Mouse (Mus musculus) heart, adult 2 months (tissue): Measurements from ENCODE around the gene Tmem33. TPM values are rescaled to one million over a fixed set of nuclear protein-coding genes. Genes with fewer than 3 reads are reported as not detected.

Source experiments
- DNase-seq, 2 experiments: peaks; one replicate each; pipeline ENCODE4 v3.0.0; 2021
- H3K27ac ChIP-seq: fragments of 200-600 bp; 2 replicates; pipeline ENCODE4 v1.8.1; 2022
- H3K27me3 ChIP-seq: fragments of 200-500 bp; 2 replicates; pipeline ENCODE4 v1.6.1; 2012; ENCODE audit warnings: mild to moderate bottlenecking, low read length, inconsistent platforms, mixed read lengths; ENCODE audit not compliant: control insufficient read depth, insufficient read depth
- H3K36me3 ChIP-seq: fragments of 200-500 bp; 2 replicates; pipeline ENCODE4 v1.6.1; 2012; ENCODE audit warnings: low read length, inconsistent platforms; ENCODE audit not compliant: control insufficient read depth, insufficient read depth
- H3K4me1 ChIP-seq: fragments of 200-500 bp; 2 replicates; pipeline ENCODE4 v1.6.1; 2011; ENCODE audit warnings: low read length; ENCODE audit not compliant: control insufficient read depth, insufficient read depth
- H3K4me3 ChIP-seq: fragments of 200-600 bp; 2 replicates; pipeline ENCODE4 v1.8.1; 2022
- H3K79me2 ChIP-seq: fragments of 200-500 bp; replicated peaks from 2 replicates; pipeline ENCODE4 v1.6.1; 2012; ENCODE audit warnings: mild to moderate bottlenecking, inconsistent platforms, low read length, moderate library complexity, mixed read lengths; ENCODE audit not compliant: control insufficient read depth, insufficient read depth
- H3K9ac ChIP-seq: fragments of 200-500 bp; 2 replicates; pipeline ENCODE4 v1.6.1; 2012; ENCODE audit warnings: low read depth, mild to moderate bottlenecking, control low read depth, inconsistent platforms, low read length, mixed read lengths
- CTCF ChIP-seq: fragments of 200-600 bp; IDR thresholded peaks from 2 replicates; pipeline ENCODE4 v1.8.1; 2022; ENCODE audit warnings: antibody characterized with exemption, mild to moderate bottlenecking, moderate library complexity
- EP300 ChIP-seq: fragments of 200-500 bp; IDR thresholded peaks from 2 replicates; pipeline ENCODE4 v1.6.1; 2011; ENCODE audit warnings: low read depth, low read length, control low read depth; ENCODE audit not compliant: insufficient read depth
- POLR2A ChIP-seq: fragments of 200-500 bp; IDR thresholded peaks from 2 replicates; pipeline ENCODE4 v1.6.1; 2011; ENCODE audit warnings: mild to moderate bottlenecking, low read depth, low read length, control low read depth; ENCODE audit not compliant: insufficient read depth
- WGBS: fragments of 180-500 bp; shearing (Covaris S2); methylation state at CpG from one replicate; pipeline ENCODE4 v1.1.7; 2018; 5-methylcytosine and 5-hydroxymethylcytosine counted together
- intact Hi-C: fragments of 180-260 bp; cut with DNase I; formaldehyde crosslinking; loops from one replicate; pipeline ENCODE4 v1.15.1; 2025
- polyA plus RNA-seq: library from polyadenylated mRNA; depleted of rRNA; stranded (reverse); fragments of >200 nt; gene quantifications from 2 replicates; pipeline ENCODE4 v1.2.3, GENCODE M21; 2012
- total RNA-seq, 2 experiments: library from RNA; stranded (reverse); gene quantifications; 2 replicates each; pipeline ENCODE4 v1.2.3; 2021

Tmem33 gene
- total and polyA plus RNA-seq, 3 experiments = 54.9 to 59.3 (median 55.9) TPM

- intact Hi-C loops = loop anchor here (5.0 kb wide), 1 partner anchor 164 kb away; the partner anchor contains the start of gene Bend4
- H3K36me3 ChIP-seq = peaks cover 10% of the 10 kb centered on the region
- WGBS = 90% methylated on average over 7 of the region's 7 CpGs
Observed at GRCm38 (mm10) chr5:67262964-67263363, 2.6 kb downstream of the Tmem33 start.

DNA sequence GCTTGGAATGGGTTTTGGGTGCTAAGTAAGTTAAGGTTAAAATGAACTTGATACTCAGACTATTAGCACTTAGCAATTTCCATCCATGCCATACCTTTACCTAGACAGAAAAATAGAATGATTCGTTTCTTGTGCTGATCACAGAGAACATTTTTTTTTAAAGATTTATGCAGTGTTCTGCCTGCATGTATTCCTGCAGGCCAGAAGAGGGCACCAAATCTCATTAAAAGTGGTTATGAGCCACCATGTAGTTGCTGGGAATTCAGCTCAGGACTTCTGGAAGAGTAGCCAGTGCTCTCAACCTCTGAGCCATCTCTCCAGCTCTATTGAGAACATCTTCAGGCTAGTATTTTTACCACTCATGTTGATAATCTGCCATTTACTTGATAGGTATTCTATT, 5.7 kb downstream of the Tmem33 start:
- Histone ChIP-seq H3K9ac (no peak overlapping the region), H3K4me3 (no peak overlapping the region), H3K27ac (no peak overlapping the region), H3K4me1 (peaks cover 2% of the 10 kb centered on the region; the same call in 1 of the 2 replicates), H3K79me2 (0 out of 2 replicates have a peak, but pooled peaks cover 2% of the 10 kb centered on the region), H3K36me3 (peaks cover 10% of the 10 kb centered on the region), H3K27me3 (no peaks in the 10 kb centered on the region)
- no peak for DNase-seq
- intact Hi-C loops = no loop called here
- no peak for TF ChIP-seq EP300
- peak; percentile 64 for TF ChIP-seq CTCF
- 100% methylated on average over 1 of the region's 1 CpGs for WGBS

More at GRCm38 (mm10) chr5:67262964-67263363, 2.6 kb downstream of the Tmem33 start:
- no peak overlapping the region for H3K9ac ChIP-seq
- H3K79me2 ChIP-seq = 0 out of 2 replicates have a peak, but pooled peaks cover 2% of the 10 kb centered on the region
- H3K4me3 ChIP-seq = no peak overlapping the region
- H3K27me3 ChIP-seq = no peaks in the 10 kb centered on the region
- peaks cover 2% of the 10 kb centered on the region; the same call in 1 of the 2 replicates for H3K4me1 ChIP-seq
- no peak overlapping the region for H3K27ac ChIP-seq
- DNase-seq = no peak
- TF ChIP-seq CTCF (no peak), EP300 (no peak), POLR2A (no peak)

GRCm38 (mm10) chr5:67269309-67269708, 8.9 kb downstream of the Tmem33 start:
- Histone ChIP-seq H3K4me3 (no peak overlapping the region), H3K27ac (no peak overlapping the region), H3K79me2 (no peaks in the 10 kb centered on the region), H3K4me1 (no peaks in the 10 kb centered on the region), H3K27me3 (no peaks in the 10 kb centered on the region), H3K9ac (no peak overlapping the region), H3K36me3 (no peaks in the 10 kb centered on the region; the same call in none of the 2 replicates)
- TF ChIP-seq POLR2A (no peak), CTCF (no peak), EP300 (no peak)
- WGBS = 88% methylated on average over 8 of the region's 8 CpGs
- intact Hi-C loops = no loop called here
- DNase-seq = no peak

DNA sequence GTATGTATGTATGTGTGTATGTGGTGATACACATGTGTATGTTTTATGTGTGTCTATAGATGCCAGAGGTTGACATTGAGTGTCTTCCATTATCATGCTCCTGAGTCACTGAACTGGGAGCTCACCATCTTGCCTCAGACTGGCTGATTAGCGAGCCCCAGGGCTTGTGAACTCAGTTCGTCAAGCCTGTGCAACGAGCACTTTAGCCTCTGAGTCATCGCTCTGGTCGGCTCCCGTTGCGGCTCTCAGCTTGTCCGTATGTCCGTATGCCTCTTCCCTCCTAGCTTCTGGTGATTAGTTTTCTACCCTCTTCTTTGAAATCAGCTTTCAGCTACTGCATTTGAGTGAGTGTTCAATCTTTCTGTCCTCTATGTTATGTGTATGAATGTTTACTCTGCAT, 19.0 kb downstream of the Tmem33 start:
- intact Hi-C loops = no loop called here
- TF ChIP-seq POLR2A (no peak), EP300 (no peak), CTCF (no peak)
- WGBS = 94% methylated on average over 9 of the region's 9 CpGs
- Histone ChIP-seq H3K4me1 (no peaks in the 10 kb centered on the region), H3K4me3 (no peak overlapping the region), H3K9ac (no peak overlapping the region), H3K27ac (no peak overlapping the region), H3K79me2 (no peaks in the 10 kb centered on the region), H3K27me3 (no peaks in the 10 kb centered on the region), H3K36me3 (no peaks in the 10 kb centered on the region)
- no peak for DNase-seq

- Histone ChIP-seq H3K27ac (no peak overlapping the region), H3K9ac (no peak overlapping the region), H3K79me2 (no peaks in the 10 kb centered on the region), H3K27me3 (no peaks in the 10 kb centered on the region), H3K4me3 (no peak overlapping the region), H3K4me1 (no peaks in the 10 kb centered on the region), H3K36me3 (no peaks in the 10 kb centered on the region)
- DNase-seq = no peak
- no peak for TF ChIP-seq POLR2A
- TF ChIP-seq CTCF = no peak
- TF ChIP-seq EP300 = no peak
- intact Hi-C loops = no loop called here
- 97% methylated on average over 4 of the region's 4 CpGs for WGBS
Observed at GRCm38 (mm10) chr5:67279840-67280239, 19.5 kb downstream of the Tmem33 start.

- Histone ChIP-seq H3K9ac (no peak overlapping the region), H3K27ac (no peak overlapping the region), H3K4me3 (no peak overlapping the region), H3K79me2 (no peaks in the 10 kb centered on the region), H3K4me1 (no peaks in the 10 kb centered on the region), H3K27me3 (no peaks in the 10 kb centered on the region), H3K36me3 (no peaks in the 10 kb centered on the region)
- TF ChIP-seq CTCF = no peak
- no peak for TF ChIP-seq POLR2A
- TF ChIP-seq EP300 = no peak
- intact Hi-C loops = no loop called here
- DNase-seq = no peak
- 93% methylated on average over 4 of the region's 4 CpGs for WGBS
Observed at GRCm38 (mm10) chr5:67280400-67280799, 20.0 kb downstream of the Tmem33 start.
